Mouse (Mus musculus) lung, embryonic 16.5 days (tissue): ENCODE data around the gene Pdia3. TPM values are rescaled to one million over a fixed set of nuclear protein-coding genes. Genes with fewer than 3 reads are reported as not detected.
A peak's percentile ranks its signal among the peaks of the same experiment; 100 is the strongest.
"Not testable (repeated sequence)": the region's sequence is repeated elsewhere in the genome, so short reads cannot be mapped to it uniquely, and the experiment has no call there.

Experiments used
- ATAC-seq: fragments of 200-750 bp; cut with Nextera tagmentation; 2 replicates; pipeline ENCODE4 v1.8.0; 2017; ENCODE audit warnings: low read depth, mild to moderate bottlenecking, moderate library complexity
- H3K27ac ChIP-seq: fragments of 300-500 bp; sonication (generic); 2 replicates; pipeline ENCODE4 v1.5.1; 2014; ENCODE audit warnings: mild to moderate bottlenecking, control low read depth, low read length
- H3K27me3 ChIP-seq: fragments of 300-500 bp; sonication (generic); 2 replicates; pipeline ENCODE4 v1.6.1; 2014; ENCODE audit warnings: low read depth, low read length, mixed read lengths; ENCODE audit not compliant: control insufficient read depth, insufficient read depth
- H3K36me3 ChIP-seq: fragments of 300-500 bp; sonication (generic); 2 replicates; pipeline ENCODE4 v1.6.1; 2014; ENCODE audit warnings: low read length; ENCODE audit not compliant: control insufficient read depth, insufficient read depth
- H3K4me1 ChIP-seq: fragments of 300-500 bp; sonication (generic); replicated peaks from 2 replicates; pipeline ENCODE4 v1.6.1; 2014; ENCODE audit warnings: low read length, mixed read lengths; ENCODE audit not compliant: control insufficient read depth, insufficient read depth
- H3K4me2 ChIP-seq: fragments of 300-500 bp; sonication (generic); 2 replicates; pipeline ENCODE4 v1.6.1; 2014; ENCODE audit warnings: low read depth, low read length, control low read depth
- H3K4me3 ChIP-seq: fragments of 300-500 bp; sonication (generic); 2 replicates; pipeline ENCODE4 v1.5.1; 2014; ENCODE audit warnings: mild to moderate bottlenecking, low read length, control low read depth
- H3K9ac ChIP-seq: fragments of 300-500 bp; sonication (generic); 2 replicates; pipeline ENCODE4 v1.6.1; 2014; ENCODE audit warnings: low read length, control low read depth
- H3K9me3 ChIP-seq: fragments of 300-500 bp; sonication (generic); 2 replicates; pipeline ENCODE4 v1.6.1; 2016; ENCODE audit warnings: low read length; ENCODE audit not compliant: control insufficient read depth
- WGBS: fragments of 180-500 bp; shearing (Covaris S2); extraction: QIAGEN DNeasy Blood & Tissue Kit; methylation state at CpG from one replicate; pipeline ENCODE4 v1.1.7; 2014; 5-methylcytosine and 5-hydroxymethylcytosine counted together
- polyA plus RNA-seq: library from polyadenylated mRNA; unstranded; fragments of >200 nt; fragmentation: Nextera tagmentation; extraction: Ambion mirVana; gene quantifications from 2 replicates; pipeline ENCODE4 v1.2.1, GENCODE M21; 2015

Pdia3 gene
- 806 and 902 TPM in 2 replicates for polyA plus RNA-seq

- peaks cover 17% of the 10 kb centered on the region for H3K4me1 ChIP-seq
Measured at GRCm38 (mm10) chr2:121413387-121414042, at the start of gene Pdia3, which contains the start of gene Catsper2. TSS of gene Pdia3 (plus strand) at chr2:121413775. TSS of gene Catsper2 (minus strand) at chr2:121413792.

DNA sequence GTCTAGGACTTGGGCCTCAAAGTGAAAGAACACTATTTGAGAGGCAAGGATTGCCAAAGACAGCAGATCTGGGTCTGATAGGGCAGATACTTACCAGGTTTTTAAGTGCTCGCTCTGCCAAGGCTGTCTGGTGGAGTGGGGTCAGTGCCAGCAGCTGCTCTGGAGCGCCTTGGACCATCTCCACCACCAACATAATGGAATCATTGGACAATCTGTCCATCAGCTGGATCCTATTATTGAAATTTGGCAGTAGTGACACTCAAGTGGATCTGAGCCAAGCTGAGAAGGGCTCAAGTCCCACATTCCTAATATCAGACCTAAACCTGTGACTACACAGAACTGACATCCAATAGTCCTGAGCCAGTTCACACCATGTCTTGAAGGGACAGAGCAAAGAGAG lies 44.7 kb upstream of the Pdia3 start:
- ATAC-seq: no peak
- no peaks in the 10 kb centered on the region for H3K36me3 ChIP-seq
- H3K4me1 ChIP-seq: no peaks in the 10 kb centered on the region
- no peak overlapping the region for H3K9ac ChIP-seq
- no peaks in the 10 kb centered on the region for H3K27me3 ChIP-seq
- WGBS: 68% methylated on average over 2 of the region's 2 CpGs
- H3K9me3 ChIP-seq: no peaks in the 10 kb centered on the region
- no peak overlapping the region for H3K27ac ChIP-seq
- no peak overlapping the region for H3K4me3 ChIP-seq
- no peak overlapping the region for H3K4me2 ChIP-seq

More at GRCm38 (mm10) chr2:121413387-121414042, at the start of gene Pdia3, which contains the start of gene Catsper2:
- peak within 1 kb of the TSS; percentile 84 for H3K4me3 ChIP-seq
- H3K9me3 ChIP-seq: no peaks in the 10 kb centered on the region
- peak within 1 kb of the TSS; percentile 96 for H3K27ac ChIP-seq
- H3K4me2 ChIP-seq: peak within 1 kb of the TSS; percentile 70
- WGBS: under 1% methylated on average over 65 of the region's 68 CpGs
- peaks cover 2% of the 10 kb centered on the region; the same call in 1 of the 2 replicates for H3K36me3 ChIP-seq
- peak within 1 kb of the TSS; percentile 97 for H3K9ac ChIP-seq
- peak; percentile 99 for ATAC-seq
- H3K27me3 ChIP-seq: no peaks in the 10 kb centered on the region

DNA sequence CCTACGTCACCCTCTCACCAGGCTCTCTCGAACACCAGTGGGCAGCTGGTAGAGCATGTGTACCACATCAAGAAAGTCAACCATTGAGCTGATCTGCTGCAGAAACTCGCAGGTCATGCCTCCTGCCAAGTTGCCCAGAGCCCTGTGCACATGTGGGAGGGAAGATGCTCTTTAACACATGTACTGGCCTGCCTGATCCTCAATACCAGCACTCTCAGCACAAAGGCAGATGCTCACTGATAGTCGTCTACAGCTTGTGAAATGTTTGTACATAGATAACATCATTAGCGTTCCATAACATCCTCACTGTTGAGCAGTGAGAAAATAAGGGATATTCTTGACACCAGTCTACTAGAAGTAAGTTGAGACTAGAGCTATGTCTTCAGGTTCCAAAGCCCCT lies 42.7 kb upstream of the Pdia3 start:
- Histone ChIP-seq H3K4me3 (no peak overlapping the region), H3K4me1 (no peaks in the 10 kb centered on the region), H3K4me2 (no peak overlapping the region), H3K36me3 (no peaks in the 10 kb centered on the region), H3K27ac (no peak overlapping the region), H3K9me3 (no peaks in the 10 kb centered on the region), H3K9ac (no peak overlapping the region), H3K27me3 (no peaks in the 10 kb centered on the region)
- 75% methylated on average over 5 of the region's 5 CpGs for WGBS
- no peak for ATAC-seq

DNA sequence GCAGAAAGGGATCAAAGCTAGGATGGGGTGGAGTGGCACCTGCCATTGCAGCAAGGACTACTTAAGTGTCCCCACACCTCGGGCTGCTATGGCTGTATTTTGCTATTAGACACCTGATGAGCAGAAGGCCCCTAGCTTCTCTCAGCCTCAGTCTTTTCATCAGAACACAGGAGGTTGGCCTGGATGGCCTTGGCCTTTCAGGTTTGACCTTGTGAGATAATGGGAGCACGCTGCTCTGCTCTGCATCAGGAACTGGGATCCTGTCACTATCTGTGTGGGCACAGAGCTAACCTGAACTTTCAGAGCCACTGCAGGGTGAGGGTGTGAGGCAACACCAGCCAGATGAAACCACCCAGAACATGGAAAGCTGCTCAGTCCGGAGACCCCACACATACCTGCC lies 41.3 kb upstream of the Pdia3 start:
- Histone ChIP-seq H3K4me2 (no peak overlapping the region), H3K9me3 (no peaks in the 10 kb centered on the region), H3K36me3 (no peaks in the 10 kb centered on the region), H3K4me1 (no peaks in the 10 kb centered on the region), H3K4me3 (no peak overlapping the region), H3K9ac (no peak overlapping the region), H3K27ac (no peak overlapping the region), H3K27me3 (no peaks in the 10 kb centered on the region)
- WGBS: 59% methylated on average over 3 of the region's 3 CpGs
- ATAC-seq: no peak

GRCm38 (mm10) chr2:121374766-121375165 lies 38.8 kb upstream of the Pdia3 start:
- Histone ChIP-seq H3K9me3 (no peaks in the 10 kb centered on the region), H3K9ac (no peak overlapping the region), H3K27ac (no peak overlapping the region), H3K4me1 (no peaks in the 10 kb centered on the region), H3K4me2 (no peak overlapping the region), H3K27me3 (no peaks in the 10 kb centered on the region), H3K4me3 (no peak overlapping the region), H3K36me3 (no peaks in the 10 kb centered on the region)
- no peak for ATAC-seq
- WGBS: 38% methylated on average over 2 of the region's 2 CpGs

DNA sequence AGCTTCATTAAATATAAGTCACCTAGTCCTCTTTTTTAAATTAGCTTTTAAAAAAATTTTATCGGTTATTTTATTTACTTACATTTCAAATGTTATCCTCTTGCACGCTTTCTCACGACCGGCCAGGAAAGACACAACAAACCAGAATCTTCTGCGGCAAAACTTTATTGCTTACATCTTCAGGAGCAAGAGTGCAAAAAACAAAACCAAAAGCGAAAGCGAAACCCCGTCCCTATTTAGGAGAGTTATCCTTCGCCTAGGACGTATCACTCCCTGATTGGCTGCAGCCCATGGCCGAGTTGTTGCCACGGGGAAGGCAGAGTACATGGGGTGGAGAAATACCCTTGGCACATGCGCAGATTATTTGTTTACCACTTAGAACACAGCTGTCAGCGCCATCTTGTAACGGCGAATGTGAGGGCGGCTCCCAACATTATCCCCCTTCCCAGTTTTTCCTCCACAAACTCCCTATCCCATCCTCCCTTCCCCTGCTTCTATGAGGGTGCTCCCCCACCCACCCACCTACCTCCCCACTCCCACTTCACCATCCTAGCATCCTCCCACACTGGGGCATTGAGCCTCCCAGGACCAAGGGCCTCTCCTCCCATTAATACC lies 26.5 kb upstream of the Pdia3 start, which contains the start of gene Strc:
TSS of gene Strc (minus strand) at position 208 of the 615 bp plus-strand sequence.
- not testable (repeated sequence) for H3K36me3 ChIP-seq, H3K4me3 ChIP-seq, ATAC-seq, H3K4me2 ChIP-seq, H3K27me3 ChIP-seq, H3K27ac ChIP-seq, H3K4me1 ChIP-seq, H3K9ac ChIP-seq, H3K9me3 ChIP-seq
- WGBS: 94% methylated on average over 15 of the region's 17 CpGs

DNA sequence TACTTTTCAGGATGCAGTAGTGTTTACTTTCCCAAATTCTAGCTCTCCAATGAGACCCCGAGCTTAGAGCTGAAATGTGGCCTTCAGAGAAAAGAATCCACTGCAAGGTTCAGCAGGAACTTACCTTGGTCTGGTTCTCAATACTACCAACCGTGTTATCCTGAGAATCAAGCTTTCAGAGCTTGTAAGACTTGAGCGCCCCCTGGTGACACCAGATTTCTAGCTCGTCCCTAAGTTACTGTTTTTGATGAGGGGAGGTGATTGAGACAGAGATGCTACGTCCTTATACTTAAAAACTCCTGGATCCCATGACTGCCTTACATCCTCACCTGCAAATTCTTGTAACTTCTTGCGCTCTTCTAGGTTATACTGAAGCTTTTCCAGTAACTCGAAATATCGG lies 17.0 kb upstream of the Pdia3 start:
- ATAC-seq: no peak
- Histone ChIP-seq H3K4me2 (no peak overlapping the region), H3K36me3 (no peaks in the 10 kb centered on the region), H3K27ac (no peak overlapping the region), H3K4me1 (no peaks in the 10 kb centered on the region), H3K27me3 (no peaks in the 10 kb centered on the region), H3K9ac (no peak overlapping the region), H3K4me3 (no peak overlapping the region), H3K9me3 (no peaks in the 10 kb centered on the region)
- WGBS: 9% methylated on average over 8 of the region's 8 CpGs

DNA sequence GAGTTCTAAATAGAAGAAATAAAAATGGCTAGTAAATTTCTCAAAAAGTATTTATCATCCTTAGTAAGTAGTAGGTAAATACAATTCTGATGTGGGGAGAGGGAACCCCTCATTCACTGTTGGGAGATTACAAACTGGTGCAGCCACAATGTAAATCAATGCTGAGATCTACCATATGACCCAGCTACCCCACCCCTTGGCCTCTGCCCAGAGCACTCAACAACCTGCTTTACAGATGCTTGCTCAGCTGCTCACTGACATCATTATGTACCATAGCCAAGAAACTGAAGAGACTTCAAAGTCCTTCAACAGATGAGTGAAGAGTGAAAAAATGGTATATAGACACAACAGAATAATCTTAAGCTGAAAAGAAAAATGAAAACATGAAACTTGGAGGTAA lies 10.3 kb upstream of the Pdia3 start:
- Histone ChIP-seq H3K27ac (no peak overlapping the region), H3K4me1 (no peaks in the 10 kb centered on the region), H3K27me3 (no peaks in the 10 kb centered on the region), H3K4me2 (no peak overlapping the region), H3K4me3 (no peak overlapping the region), H3K36me3 (no peaks in the 10 kb centered on the region), H3K9me3 (no peaks in the 10 kb centered on the region), H3K9ac (no peak overlapping the region)
- no peak for ATAC-seq

DNA sequence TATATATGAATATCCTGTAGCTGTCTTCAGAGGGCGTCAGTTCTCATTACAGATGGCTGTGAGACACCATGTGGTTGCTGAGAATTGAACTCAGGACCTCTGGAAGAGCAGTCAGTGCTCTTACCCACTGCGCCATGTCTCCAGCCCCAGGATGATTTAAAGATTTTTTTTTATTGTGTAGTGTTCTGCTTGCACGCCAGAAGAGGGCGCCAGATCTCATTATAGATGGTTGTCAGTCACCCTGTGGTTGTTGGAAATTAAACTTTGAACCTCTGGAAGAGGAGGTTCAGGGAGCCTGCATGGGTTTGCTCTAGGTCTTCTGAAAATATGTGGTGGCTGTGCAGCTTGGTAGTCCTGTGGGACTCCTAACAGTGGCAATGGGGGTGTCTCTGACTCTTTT lies 5.4 kb upstream of the Pdia3 start:
- WGBS: 32% methylated on average over 4 of the region's 4 CpGs
- Histone ChIP-seq H3K4me1 (peaks cover 4% of the 10 kb centered on the region; the same call in 1 of the 2 replicates), H3K9me3 (no peaks in the 10 kb centered on the region), H3K27ac (no peak overlapping the region), H3K4me2 (no peak overlapping the region), H3K9ac (no peak overlapping the region), H3K27me3 (no peaks in the 10 kb centered on the region), H3K36me3 (no peaks in the 10 kb centered on the region), H3K4me3 (no peak overlapping the region)
- no peak for ATAC-seq
